Mouse (Mus musculus): ENCODE measurements around the gene Sorl1.

DNA sequence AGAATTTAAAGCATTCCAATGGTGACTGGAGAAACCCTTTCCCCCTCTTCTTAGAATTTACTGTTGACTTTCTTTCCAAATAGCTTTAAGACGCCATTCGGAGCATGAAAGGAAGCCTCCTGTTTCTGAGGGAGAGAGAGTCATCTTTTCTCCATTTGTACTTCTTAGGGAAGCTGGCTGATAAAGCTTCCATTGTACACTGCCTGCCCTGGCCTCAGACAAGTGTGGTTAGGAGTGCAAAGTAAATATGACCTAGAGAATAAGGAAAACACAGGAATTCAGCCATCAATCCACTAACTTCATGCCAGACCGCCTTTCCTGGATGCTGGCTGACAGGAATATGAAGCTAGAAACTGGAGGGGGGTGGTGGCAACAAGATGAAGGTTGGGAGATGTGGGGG is 100.7 kb downstream of the Sorl1 start:
- TF ChIP-seq MAFK (IDR thresholded peaks at IDR 0.05; ENCODE audit: insufficient read depth, low read depth, low read length), result no peak
- TF ChIP-seq HCFC1 (IDR thresholded peaks at IDR 0.05; ENCODE audit: borderline replicate concordance, insufficient read depth, low read length), result no peak
- TF ChIP-seq ZC3H11A (IDR thresholded peaks at IDR 0.05; ENCODE audit: borderline replicate concordance, low read depth, low read length), result no peak
